Mouse (Mus musculus) heart, adult 2 months (tissue): ENCODE data around the gene Slc25a39.

Experiments used
- CTCF ChIP-seq: fragments of 200-600 bp; IDR thresholded peaks from 2 replicates; pipeline ENCODE4 v1.8.1; 2022; ENCODE audit warnings: antibody characterized with exemption, mild to moderate bottlenecking, moderate library complexity
- EP300 ChIP-seq: fragments of 200-500 bp; IDR thresholded peaks from 2 replicates; pipeline ENCODE4 v1.6.1; 2011; ENCODE audit warnings: low read depth, low read length, control low read depth; ENCODE audit not compliant: insufficient read depth

DNA sequence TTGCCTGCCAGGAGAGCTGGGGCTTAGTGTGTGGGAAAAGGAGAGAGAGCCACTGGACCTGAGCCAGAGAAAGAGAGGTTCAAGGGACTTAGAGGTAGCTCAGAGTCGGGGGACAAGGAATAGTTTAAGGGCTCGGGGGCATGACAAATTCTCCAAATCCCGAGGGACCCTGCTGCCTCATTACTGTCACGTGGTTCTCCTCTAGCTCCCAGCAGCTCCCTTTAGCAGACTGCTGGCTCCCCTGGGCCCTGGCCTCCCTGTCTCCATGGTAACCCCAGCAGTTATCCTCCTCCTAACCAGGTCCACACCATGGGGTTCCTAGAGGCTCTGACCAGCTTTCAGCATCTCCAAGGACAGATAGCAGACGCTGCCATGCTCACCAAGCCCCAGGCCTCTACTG is 12.5 kb downstream of the Slc25a39 start:
- TF ChIP-seq CTCF = no peak
- TF ChIP-seq EP300 = no peak
